Mouse (Mus musculus) ES-Bruce4 (cell line): ENCODE data around the gene Slc22a23.

Experiments
- CTCF ChIP-seq: IDR thresholded peaks from one replicate; pipeline ENCODE4 v1.8.1; 2011; ENCODE audit warnings: low read depth, low read length
- EP300 ChIP-seq: IDR thresholded peaks from 2 replicates; pipeline ENCODE4 v1.6.1; 2011; ENCODE audit warnings: low read depth, low read length; ENCODE audit not compliant: insufficient read depth
- POLR2A ChIP-seq: IDR thresholded peaks from one replicate; pipeline ENCODE4 v1.8.1; 2011; ENCODE audit warnings: low read length; ENCODE audit not compliant: insufficient read depth

GRCm38 (mm10) chr13:34346748-34347147 is 1.8 kb upstream of the Slc22a23 start:
- TF ChIP-seq CTCF = no peak
- TF ChIP-seq EP300 = no peak
- TF ChIP-seq POLR2A = no peak
